Mouse (Mus musculus) adrenal gland, adult 8-10 months (tissue): Measurements from ENCODE around the gene Tubb3. TPM values are rescaled to one million over a fixed set of nuclear protein-coding genes. Genes with fewer than 3 reads are reported as not detected.

Experiments used
- DNase-seq: peaks from one replicate; pipeline ENCODE4 v3.0.0; 2022
- total RNA-seq, 4 experiments: library from RNA; stranded (reverse); gene quantifications; 2 replicates each; pipeline ENCODE4 v1.2.4; 2022

Tubb3 gene
- 1 to 10 TPM; 2.9 to 9.7 (median 6.6) TPM for total RNA-seq

GRCm38 (mm10) chr8:123411246-123411645, at the start of gene Tubb3:
Tubb3 (plus strand) TSS chr8:123411424.
- DNase-seq: peak; percentile 32

GRCm38 (mm10) chr8:123373403-123374238, 37.6 kb upstream of the Tubb3 start, which contains the start of gene Tcf25:
Tcf25 (plus strand) TSS chr8:123373753.
- DNase-seq: peak; percentile 94

- peak; percentile 90 for DNase-seq
Observed at GRCm38 (mm10) chr8:123374239-123374578, 37.0 kb upstream of the Tubb3 start.

- no peak for DNase-seq
Observed at GRCm38 (mm10) chr8:123375701-123376100, 35.5 kb upstream of the Tubb3 start.

- no peak for DNase-seq
Observed at GRCm38 (mm10) chr8:123376106-123376505, 35.1 kb upstream of the Tubb3 start.

GRCm38 (mm10) chr8:123381711-123382110, 29.5 kb upstream of the Tubb3 start:
- no peak for DNase-seq

GRCm38 (mm10) chr8:123382516-123382915, 28.7 kb upstream of the Tubb3 start:
- DNase-seq: no peak

- no peak for DNase-seq
Observed at GRCm38 (mm10) chr8:123384883-123385540, 26.2 kb upstream of the Tubb3 start.

GRCm38 (mm10) chr8:123387041-123387440, 24.2 kb upstream of the Tubb3 start:
- DNase-seq: no peak

- no peak for DNase-seq
Observed at GRCm38 (mm10) chr8:123387801-123388200, 23.4 kb upstream of the Tubb3 start.

- DNase-seq: no peak
Observed at GRCm38 (mm10) chr8:123389026-123389425, 22.2 kb upstream of the Tubb3 start.

- no peak for DNase-seq
Observed at GRCm38 (mm10) chr8:123398308-123398707, 12.9 kb upstream of the Tubb3 start.

GRCm38 (mm10) chr8:123401936-123402335, 9.3 kb upstream of the Tubb3 start:
- DNase-seq: no peak

- no peak for DNase-seq
Observed at GRCm38 (mm10) chr8:123402730-123403326, 8.4 kb upstream of the Tubb3 start.

GRCm38 (mm10) chr8:123404521-123404920, 6.7 kb upstream of the Tubb3 start:
- DNase-seq: no peak

- no peak for DNase-seq
Observed at GRCm38 (mm10) chr8:123406786-123407185, 4.4 kb upstream of the Tubb3 start, which contains the start of gene Mc1r. Mc1r (plus strand) TSS chr8:123407107.

GRCm38 (mm10) chr8:123407612-123408011, 3.6 kb upstream of the Tubb3 start:
- DNase-seq: no peak

- DNase-seq: peak; percentile 43
Observed at GRCm38 (mm10) chr8:123408586-123409544, 2.4 kb upstream of the Tubb3 start.

- peak; percentile 31 for DNase-seq
Observed at GRCm38 (mm10) chr8:123410049-123410587, 1.1 kb upstream of the Tubb3 start.

- DNase-seq: no peak
Observed at GRCm38 (mm10) chr8:123410788-123411187, 436 bp upstream of the Tubb3 start.

- no peak for DNase-seq
Observed at GRCm38 (mm10) chr8:123411781-123412327, 630 bp downstream of the Tubb3 start.
